In genomic region chr2:174298471-174298870, GRCm38 (mm10) we compare ENCODE assay signal across 8 mouse cellular contexts. TPM values are rescaled to one million over a fixed set of nuclear protein-coding genes. Genes with fewer than 3 reads are reported as not detected.
A peak's percentile ranks its signal among the peaks of the same experiment; 100 is the strongest.
DNase-seq lines count a peak whose midpoint lies in the region; ATAC-seq and TF ChIP-seq lines count a peak whose summit lies in the region.

No protein-coding gene starts in this region.

- peak overlapping the region; percentile 37 to 43; a peak in 3 of 4 replicates for H3K4me3 ChIP-seq in heart, embryonic 14.5 days (ENCODE audit: control insufficient read depth in 1 of 2, insufficient read depth in 1 of 2, low read depth in 1 of 2, low read length in 2 of 2)
- peak overlapping the region; percentile 36 for H3K4me3 ChIP-seq in embryonic facial prominence, embryonic 12.5 days
- peak overlapping the region; percentile 30 for H3K4me3 ChIP-seq in hindbrain, postnatal 0 days (ENCODE audit: low read length)
- H3K4me3 ChIP-seq in midbrain, embryonic 14.5 days (replicated peaks; ENCODE audit: low read depth, low read length): 0 out of 2 replicates have a peak overlapping the region, but pooled peaks have one; percentile 1

- ATAC-seq in heart, embryonic 14.5 days (ENCODE audit: insufficient number of reproducible peaks, insufficient read depth, low FRiP score, low read depth): no peak
- ATAC-seq in embryonic facial prominence, embryonic 12.5 days (ENCODE audit: insufficient number of reproducible peaks, insufficient read depth, low FRiP score, low TSS enrichment): no peak
- no peak for ATAC-seq in hindbrain, postnatal 0 days
- ATAC-seq in midbrain, embryonic 14.5 days (ENCODE audit: low FRiP score, low TSS enrichment): no peak

- H3K27ac ChIP-seq in heart, embryonic 14.5 days (replicated peaks in 1 of 2; ENCODE audit: control insufficient read depth in 1 of 2, insufficient read depth in 1 of 2, low read depth in 2 of 2, low read length in 2 of 2): no peak overlapping the region
- no peak overlapping the region for H3K27ac ChIP-seq in embryonic facial prominence, embryonic 12.5 days
- no peak overlapping the region for H3K27ac ChIP-seq in hindbrain, postnatal 0 days
- H3K27ac ChIP-seq in midbrain, embryonic 14.5 days (replicated peaks; ENCODE audit: low read depth, low read length): no peak overlapping the region

- H3K36me3 ChIP-seq in heart, embryonic 14.5 days (ENCODE audit: control insufficient read depth, insufficient read depth, low read length): no peaks in the 10 kb centered on the region
- H3K36me3 ChIP-seq in embryonic facial prominence, embryonic 12.5 days: peaks cover 5% of the 10 kb centered on the region
- H3K36me3 ChIP-seq in hindbrain, postnatal 0 days (ENCODE audit: insufficient read depth, low read length): no peaks in the 10 kb centered on the region
- no peaks in the 10 kb centered on the region for H3K36me3 ChIP-seq in midbrain, embryonic 14.5 days (ENCODE audit: control insufficient read depth, insufficient read depth, low read length)

- peaks cover 64% of the 10 kb centered on the region for H3K9me3 ChIP-seq in heart, embryonic 14.5 days (ENCODE audit: control insufficient read depth, low read length)
- peaks cover 66% of the 10 kb centered on the region for H3K9me3 ChIP-seq in embryonic facial prominence, embryonic 12.5 days
- peaks cover 6% of the 10 kb centered on the region; the same call in 1 of the 2 replicates for H3K9me3 ChIP-seq in hindbrain, postnatal 0 days (ENCODE audit: low read length)
- peaks cover 45% of the 10 kb centered on the region for H3K9me3 ChIP-seq in midbrain, embryonic 14.5 days (ENCODE audit: control insufficient read depth, low read length)

- no peak overlapping the region for H3K9ac ChIP-seq in heart, embryonic 14.5 days (ENCODE audit: low read length)
- H3K9ac ChIP-seq in embryonic facial prominence, embryonic 12.5 days: no peak overlapping the region
- no peak overlapping the region for H3K9ac ChIP-seq in hindbrain, postnatal 0 days (replicated peaks; ENCODE audit: low read length)
- H3K9ac ChIP-seq in midbrain, embryonic 14.5 days (replicated peaks; ENCODE audit: low read length): no peak overlapping the region

- TF ChIP-seq CTCF in hindbrain, postnatal 0 days (IDR thresholded peaks at IDR 0.05; ENCODE audit: low read depth): no peak

- DNase-seq in heart, adult 8-10 months (ENCODE audit: low spot score): no peak
- no peak for DNase-seq in hindbrain, postnatal 0 days (ENCODE audit: low spot score)
- DNase-seq in midbrain, embryonic 14.5 days: no peak
- DNase-seq in cerebellum, postnatal 36 days: no peak
- DNase-seq in yolk sac, embryonic 10.5 days (ENCODE audit: low spot score): no peak
- DNase-seq in kidney, adult 11 months: no peak

- 49% methylated on average over 33 of the region's 33 CpGs for WGBS in heart, embryonic 14.5 days
- 56% methylated on average over 33 of the region's 33 CpGs for WGBS in embryonic facial prominence, embryonic 12.5 days
- 39% methylated on average over 33 of the region's 33 CpGs for WGBS in hindbrain, postnatal 0 days
- 48% methylated on average over 33 of the region's 33 CpGs for WGBS in midbrain, embryonic 14.5 days

- H3K27me3 ChIP-seq in heart, embryonic 14.5 days (ENCODE audit: control insufficient read depth, insufficient read depth, low read length): peaks cover 34% of the 10 kb centered on the region
- peaks cover 41% of the 10 kb centered on the region for H3K27me3 ChIP-seq in embryonic facial prominence, embryonic 12.5 days
- H3K27me3 ChIP-seq in hindbrain, postnatal 0 days (ENCODE audit: insufficient read depth, low read length): peaks cover 17% of the 10 kb centered on the region
- H3K27me3 ChIP-seq in midbrain, embryonic 14.5 days (ENCODE audit: control insufficient read depth, insufficient read depth, low read length): peaks cover 39% of the 10 kb centered on the region

- peak overlapping the region; percentile 74 for H3K4me2 ChIP-seq in heart, embryonic 14.5 days (ENCODE audit: low read length)
- peak overlapping the region; percentile 59 for H3K4me2 ChIP-seq in embryonic facial prominence, embryonic 12.5 days (replicated peaks)
- H3K4me2 ChIP-seq in hindbrain, postnatal 0 days (ENCODE audit: low read depth, low read length): peak overlapping the region; percentile 57; the same call in 1 of the 2 replicates
- peak overlapping the region; percentile 35 for H3K4me2 ChIP-seq in midbrain, embryonic 14.5 days (ENCODE audit: low read length)

- H3K4me1 ChIP-seq in heart, embryonic 14.5 days (ENCODE audit: control insufficient read depth in 2 of 2, insufficient read depth in 2 of 2, low read length in 2 of 2): peaks cover 5 to 11% of the 10 kb centered on the region in 2 experiments; a peak in 3 of 4 replicates
- H3K4me1 ChIP-seq in embryonic facial prominence, embryonic 12.5 days: peaks cover 9% of the 10 kb centered on the region; the same call in 1 of the 2 replicates
- no peaks in the 10 kb centered on the region for H3K4me1 ChIP-seq in hindbrain, postnatal 0 days (ENCODE audit: insufficient read depth, low read length)
- H3K4me1 ChIP-seq in midbrain, embryonic 14.5 days (ENCODE audit: control insufficient read depth, insufficient read depth, low read length): 0 out of 2 replicates have a peak, but pooled peaks cover 4% of the 10 kb centered on the region

RNA-seq across cellular contexts. Expression of gene Gnas, which starts 14.4 kb away (rescaled TPM):
- 1,524 and 1,578 TPM in 2 replicates for polyA plus RNA-seq in heart, embryonic 14.5 days (2014; fragmentation: Nextera tagmentation; extraction: Ambion mirVana)
- 1,000 to 10,000 TPM; 1,172 to 1,307 (median 1,221) TPM for total RNA-seq in heart, adult 8-10 months (2022)
- 1,926 and 2,042 TPM in 2 replicates for polyA plus RNA-seq in embryonic facial prominence, embryonic 12.5 days (2016; fragmentation: Nextera tagmentation; extraction: Ambion mirVana)
- total RNA-seq in hindbrain, postnatal 0 days (2014; rRNA removed): 1,738 and 1,782 TPM in 2 replicates
- 1,873 and 1,902 TPM in 2 replicates for polyA plus RNA-seq in hindbrain, postnatal 0 days (2015; fragmentation: Nextera tagmentation; extraction: Ambion mirVana)
- 1,446 and 1,495 TPM in 2 replicates for polyA plus RNA-seq in midbrain, embryonic 14.5 days (2014; fragmentation: Nextera tagmentation; extraction: Ambion mirVana)

RNA-seq across cellular contexts. Expression of gene Gm20721, which starts 48.0 kb away (rescaled TPM):
- polyA plus RNA-seq in heart, embryonic 14.5 days (2014; fragmentation: Nextera tagmentation; extraction: Ambion mirVana): 6.8 and 7.5 TPM in 2 replicates
- total RNA-seq in heart, adult 8-10 months (2022): 1 to 10 TPM; 1.3 to 1.7 (median 1.5) TPM
- 17.3 and 19.9 TPM in 2 replicates for polyA plus RNA-seq in embryonic facial prominence, embryonic 12.5 days (2016; fragmentation: Nextera tagmentation; extraction: Ambion mirVana)
- total RNA-seq in hindbrain, postnatal 0 days (2014; rRNA removed): not detected in 2 replicates
- 13.4 and 19.4 TPM in 2 replicates for polyA plus RNA-seq in hindbrain, postnatal 0 days (2015; fragmentation: Nextera tagmentation; extraction: Ambion mirVana)
- polyA plus RNA-seq in midbrain, embryonic 14.5 days (2014; fragmentation: Nextera tagmentation; extraction: Ambion mirVana): 6.4 and 7.5 TPM in 2 replicates
